Mouse (Mus musculus) MEL (cell line): ENCODE data around the gene Rhoj. TPM values are rescaled to one million over a fixed set of nuclear protein-coding genes. Genes with fewer than 3 reads are reported as not detected.
A peak's percentile ranks its signal among the peaks of the same experiment; 100 is the strongest.

Source experiments
- DNase-seq: peaks from one replicate; pipeline ENCODE4 v3.0.0; 2011; ENCODE audit warnings: low read depth, low spot score
- H3K27ac ChIP-seq: 2 replicates; pipeline ENCODE4 v1.5.1; 2012; ENCODE audit warnings: low read depth, mild to moderate bottlenecking, control low read depth, low read length, moderate library complexity; ENCODE audit not compliant: control insufficient read depth
- H3K27me3 ChIP-seq, 2 experiments: fragments of 150-350 bp in 1 of 2; sonication (generic) in 1 of 2; 2 replicates each; pipeline ENCODE4 v1.6.1; 2012; ENCODE audit warnings: low read length in 2 of 2, mild to moderate bottlenecking in 2 of 2, improper control_type of control experiment in 1 of 2, moderate library complexity in 1 of 2; ENCODE audit not compliant: insufficient read depth in 2 of 2, control insufficient read depth in 1 of 2
- H3K36me3 ChIP-seq, 2 experiments: 2 replicates each; pipeline ENCODE4 v1.6.1; 2012 to 2014; ENCODE audit warnings: low read length in 2 of 2, improper control_type of control experiment in 1 of 2, inconsistent platforms in 1 of 2, mild to moderate bottlenecking in 1 of 2; ENCODE audit not compliant: insufficient read depth in 2 of 2, control insufficient read depth in 1 of 2
- H3K4me1 ChIP-seq, 2 experiments: fragments of 150-350 bp in 1 of 2; sonication (generic) in 1 of 2; 2 replicates each; pipeline ENCODE4 v1.6.1; 2012; ENCODE audit warnings: low read length in 2 of 2, improper control_type of control experiment in 1 of 2, mild to moderate bottlenecking in 1 of 2; ENCODE audit not compliant: insufficient read depth in 2 of 2, control insufficient read depth in 1 of 2
- H3K4me3 ChIP-seq, 2 experiments: fragments of 150-350 bp in 1 of 2; sonication (generic) in 1 of 2; 2 replicates each; pipeline ENCODE4 v1.5.1; 2012; ENCODE audit warnings: low read depth in 2 of 2, low read length in 2 of 2, mild to moderate bottlenecking in 2 of 2, moderate library complexity in 2 of 2, control low read depth in 1 of 2, improper control_type of control experiment in 1 of 2; ENCODE audit not compliant: control insufficient read depth in 1 of 2, insufficient read depth in 1 of 2
- H3K79me2 ChIP-seq: 2 replicates; pipeline ENCODE4 v1.6.1; 2012; ENCODE audit warnings: mild to moderate bottlenecking, low read length, moderate library complexity; ENCODE audit not compliant: control insufficient read depth, poor library complexity, insufficient read depth
- H3K9ac ChIP-seq: 2 replicates; pipeline ENCODE4 v1.6.1; 2012; ENCODE audit warnings: low read depth, mild to moderate bottlenecking, control low read depth, low read length, moderate library complexity; ENCODE audit not compliant: control insufficient read depth, poor library complexity, severe bottlenecking
- H3K9me3 ChIP-seq: fragments of 150-350 bp; sonication (generic); replicated peaks from 2 replicates; pipeline ENCODE4 v1.6.1; 2012; ENCODE audit warnings: mild to moderate bottlenecking, low read length, improper control_type of control experiment, moderate library complexity; ENCODE audit not compliant: insufficient read depth
- BHLHE40 ChIP-seq: IDR thresholded peaks from 2 replicates; pipeline ENCODE4 v1.6.1; 2012; ENCODE audit warnings: low read depth, mild to moderate bottlenecking, inconsistent platforms, low read length, improper control_type of control experiment, borderline replicate concordance
- CHD1 ChIP-seq: IDR thresholded peaks from 2 replicates; pipeline ENCODE4 v1.6.1; 2012; ENCODE audit warnings: low read depth, mild to moderate bottlenecking, inconsistent platforms, low read length, improper control_type of control experiment
- CTCF ChIP-seq, 3 experiments: IDR thresholded peaks in 2 of 3; conservative IDR thresholded peaks in 1 of 3; 2 replicates each; pipeline ENCODE4 v1.5.1; 2011 to 2012; ENCODE audit warnings: low read length in 3 of 3, low read depth in 2 of 3, mild to moderate bottlenecking in 2 of 3, improper control_type of control experiment in 1 of 3, inconsistent platforms in 1 of 3, mixed read lengths in 1 of 3, moderate library complexity in 1 of 3; ENCODE audit not compliant: control insufficient read depth in 1 of 3, insufficient read depth in 1 of 3, poor library complexity in 1 of 3, severe bottlenecking in 1 of 3
- ELF1 ChIP-seq: IDR thresholded peaks from 2 replicates; pipeline ENCODE4 v1.6.1; 2014; ENCODE audit warnings: low read depth, mild to moderate bottlenecking, inconsistent platforms, low read length, improper control_type of control experiment, moderate library complexity
- GABPA ChIP-seq: IDR thresholded peaks from 2 replicates; pipeline ENCODE4 v1.6.1; 2012; ENCODE audit warnings: low read depth, mild to moderate bottlenecking, inconsistent platforms, low read length, improper control_type of control experiment, moderate library complexity
- GATA1 ChIP-seq: IDR thresholded peaks from 2 replicates; pipeline ENCODE4 v1.6.1; 2011; ENCODE audit warnings: low read depth, low read length, improper control_type of control experiment
- HCFC1 ChIP-seq: IDR thresholded peaks from 2 replicates; pipeline ENCODE4 v1.6.1; 2012; ENCODE audit warnings: low read depth, mild to moderate bottlenecking, inconsistent platforms, low read length, improper control_type of control experiment, moderate library complexity
- JUND ChIP-seq: IDR thresholded peaks from 2 replicates; pipeline ENCODE4 v1.6.1; 2011; ENCODE audit warnings: low read depth, mild to moderate bottlenecking, improper control_type of control experiment, low read length
- KAT2A ChIP-seq: conservative IDR thresholded peaks from 2 replicates; pipeline ENCODE4 v1.6.1; 2012; ENCODE audit warnings: low read depth, low read length, improper control_type of control experiment, inconsistent platforms
- MAFK ChIP-seq: IDR thresholded peaks from 2 replicates; pipeline ENCODE4 v1.6.1; 2011; ENCODE audit warnings: low read depth, mild to moderate bottlenecking, low read length, improper control_type of control experiment, borderline replicate concordance
- MAX ChIP-seq: IDR thresholded peaks from 2 replicates; pipeline ENCODE4 v1.6.1; 2011; ENCODE audit warnings: low read length, improper control_type of control experiment
- MEF2A ChIP-seq: IDR thresholded peaks from 2 replicates; pipeline ENCODE4 v1.6.1; 2014; ENCODE audit warnings: low read depth, mild to moderate bottlenecking, inconsistent platforms, low read length, improper control_type of control experiment; ENCODE audit not compliant: poor library complexity, insufficient replicate concordance, severe bottlenecking; ENCODE audit errors: extremely low read depth
- MYB ChIP-seq: IDR thresholded peaks from 2 replicates; pipeline ENCODE4 v1.6.1; 2011; ENCODE audit warnings: mild to moderate bottlenecking, low read depth, low read length, improper control_type of control experiment
- MYC ChIP-seq: IDR thresholded peaks from 2 replicates; pipeline ENCODE4 v1.6.1; 2011; ENCODE audit warnings: low read depth, mild to moderate bottlenecking, low read length, improper control_type of control experiment, moderate library complexity
- NRF1 ChIP-seq: IDR thresholded peaks from 2 replicates; pipeline ENCODE4 v1.6.1; 2014; ENCODE audit warnings: low read depth, mild to moderate bottlenecking, inconsistent platforms, low read length, improper control_type of control experiment, moderate library complexity; ENCODE audit not compliant: poor library complexity, insufficient read depth, severe bottlenecking
- POLR2AphosphoS2 ChIP-seq: IDR thresholded peaks from 2 replicates; pipeline ENCODE4 v1.6.1; 2011; ENCODE audit warnings: low read length, improper control_type of control experiment
- POLR2AphosphoS5 ChIP-seq: IDR thresholded peaks from 2 replicates; pipeline ENCODE4 v1.6.1; 2012; ENCODE audit warnings: low read depth, borderline replicate concordance, mild to moderate bottlenecking, inconsistent platforms, low read length, moderate library complexity, mixed read lengths
- RAD21 ChIP-seq: IDR thresholded peaks from 2 replicates; pipeline ENCODE4 v1.6.1; 2011; ENCODE audit warnings: mild to moderate bottlenecking, low read depth, low read length, improper control_type of control experiment
- SIN3A ChIP-seq: IDR thresholded peaks from 2 replicates; pipeline ENCODE4 v1.6.1; 2012; ENCODE audit warnings: low read length, improper control_type of control experiment, inconsistent platforms
- SMC3 ChIP-seq: IDR thresholded peaks from 2 replicates; pipeline ENCODE4 v1.6.1; 2011; ENCODE audit warnings: low read depth, low read length, improper control_type of control experiment
- TAL1 ChIP-seq: IDR thresholded peaks from 2 replicates; pipeline ENCODE4 v1.6.1; 2012; ENCODE audit warnings: mild to moderate bottlenecking, inconsistent platforms, low read length, moderate library complexity, mixed read lengths
- TBP ChIP-seq: IDR thresholded peaks from 2 replicates; pipeline ENCODE4 v1.8.0; 2011; ENCODE audit warnings: low read depth, low read length, improper control_type of control experiment
- TCF12 ChIP-seq: IDR thresholded peaks from 2 replicates; pipeline ENCODE4 v1.6.1; 2014; ENCODE audit warnings: low read depth, mild to moderate bottlenecking, inconsistent platforms, low read length, improper control_type of control experiment, moderate library complexity
- UBTF ChIP-seq: IDR thresholded peaks from 2 replicates; pipeline ENCODE4 v1.6.1; 2012; ENCODE audit warnings: low read depth, mild to moderate bottlenecking, inconsistent platforms, low read length, improper control_type of control experiment, moderate library complexity, borderline replicate concordance; ENCODE audit not compliant: insufficient read depth
- USF1 ChIP-seq: IDR thresholded peaks from 2 replicates; pipeline ENCODE4 v1.6.1; 2014; ENCODE audit warnings: low read depth, mild to moderate bottlenecking, inconsistent platforms, low read length, improper control_type of control experiment, moderate library complexity
- USF2 ChIP-seq, 2 experiments: IDR thresholded peaks; 2 replicates each; pipeline ENCODE4 v1.6.1; 2011 to 2012; ENCODE audit warnings: improper control_type of control experiment in 2 of 2, low read length in 2 of 2, borderline replicate concordance in 1 of 2, inconsistent platforms in 1 of 2, low read depth in 1 of 2, mild to moderate bottlenecking in 1 of 2; ENCODE audit not compliant: insufficient read depth in 1 of 2
- ZC3H11A ChIP-seq: IDR thresholded peaks from 2 replicates; pipeline ENCODE4 v1.6.1; 2012; ENCODE audit warnings: low read depth, mild to moderate bottlenecking, inconsistent platforms, low read length, improper control_type of control experiment
- ZKSCAN1 ChIP-seq: IDR thresholded peaks from 2 replicates; pipeline ENCODE4 v1.6.1; 2012; ENCODE audit warnings: low read depth, mild to moderate bottlenecking, inconsistent platforms, low read length, improper control_type of control experiment, moderate library complexity
- ZMIZ1 ChIP-seq: IDR thresholded peaks from 2 replicates; pipeline ENCODE4 v1.6.1; 2012; ENCODE audit warnings: low read depth, mild to moderate bottlenecking, inconsistent platforms, low read length, improper control_type of control experiment, moderate library complexity
- ZNF384 ChIP-seq: IDR thresholded peaks from 2 replicates; pipeline ENCODE4 v1.6.1; 2012; ENCODE audit warnings: low read depth, mild to moderate bottlenecking, inconsistent platforms, low read length, improper control_type of control experiment
- polyA plus RNA-seq, 2 experiments: library from polyadenylated mRNA; stranded (reverse) in 1 of 2; unstranded in 1 of 2; fragments of >175 nt in 1 of 2; fragments of >200 nt in 1 of 2; gene quantifications; 2 replicates each; pipeline versions ENCODE4 v1.2.1 to v1.2.4; 2012; ENCODE audit warnings: low replicate concordance in 2 of 2, low read depth in 1 of 2; ENCODE audit not compliant: insufficient read length in 2 of 2, insufficient read depth in 1 of 2, missing spikeins in 1 of 2
- total RNA-seq: library from RNA; depleted of rRNA; stranded (reverse); fragments of 300-350 nt; gene quantifications from 2 replicates; pipeline ENCODE4 v1.2.3, GENCODE M21; 2012

The Rhoj gene
- total and polyA plus RNA-seq, 3 experiments, result not detected

GRCm38 (mm10) chr12:75315851-75316250 lies 7.7 kb downstream of the Rhoj start:
- TF ChIP-seq KAT2A, result no peak
- no peak for TF ChIP-seq UBTF
- TF ChIP-seq USF2 (IDR thresholded peaks at IDR 0.05; ENCODE audit: borderline replicate concordance in 1 of 2, insufficient read depth in 1 of 2, low read depth in 1 of 2, low read length in 2 of 2), result no peak
- TF ChIP-seq ZNF384, result no peak
- no peak for TF ChIP-seq TCF12
- TF ChIP-seq NRF1, result no peak
- TF ChIP-seq GATA1, result no peak
- no peak for TF ChIP-seq BHLHE40
- no peak for TF ChIP-seq CTCF (IDR thresholded peaks at IDR 0.05 in 2 of 3, conservative IDR thresholded peaks at IDR 0.05 in 1 of 3; ENCODE audit: control insufficient read depth in 1 of 3, insufficient read depth in 1 of 3, low read depth in 2 of 3, low read length in 3 of 3, poor library complexity in 1 of 3, severe bottlenecking in 1 of 3)
- no peak for TF ChIP-seq ZC3H11A
- no peak for TF ChIP-seq ZMIZ1
- no peak for TF ChIP-seq POLR2AphosphoS2
- TF ChIP-seq TAL1, result no peak
- TF ChIP-seq JUND, result no peak
- TF ChIP-seq POLR2AphosphoS5, result no peak
- no peak for TF ChIP-seq ELF1
- Histone ChIP-seq H3K4me1 (peaks cover 5 to 7% of the 10 kb centered on the region in 2 experiments; a peak in 3 of 4 replicates), H3K79me2 (no peaks in the 10 kb centered on the region), H3K9ac (no peak overlapping the region), H3K27ac (no peak overlapping the region), H3K4me3 (no peak overlapping the region), H3K9me3 (no peaks in the 10 kb centered on the region), H3K36me3 (peaks cover 0 to 5% of the 10 kb centered on the region in 2 experiments; a peak in 2 of 4 replicates), H3K27me3 (no peaks in the 10 kb centered on the region)
- no peak for DNase-seq

DNA sequence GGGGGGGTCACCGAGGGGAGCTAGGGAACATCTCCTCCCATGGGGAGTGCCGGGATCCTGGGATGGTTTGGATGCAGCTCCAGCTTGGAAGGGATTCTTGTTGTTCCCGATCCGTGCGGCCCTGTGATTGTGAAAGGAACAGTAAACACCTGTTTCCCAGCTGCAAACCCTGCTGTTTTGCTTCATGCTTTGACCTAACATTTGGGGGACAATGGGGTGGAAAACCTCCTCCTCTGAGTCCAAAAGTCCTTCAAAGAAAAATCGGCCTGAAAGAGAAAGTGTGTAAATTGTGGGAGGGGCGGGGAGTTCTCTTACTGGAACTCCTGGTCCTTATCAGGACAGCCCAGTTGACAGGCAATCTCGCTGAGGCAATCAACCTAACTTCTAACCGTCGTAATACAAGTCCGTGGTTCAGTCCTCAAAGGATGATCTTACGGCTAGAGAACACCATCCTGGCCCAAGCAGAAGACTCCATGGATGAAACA lies 12.4 kb downstream of the Rhoj start:
- Histone ChIP-seq H3K9ac (peak overlapping the region; percentile 35), H3K4me3 (peak overlapping the region; percentile 53 to 73)
- TF ChIP-seq BHLHE40, result no peak
- 0 out of 2 replicates have a peak, but pooled peaks have one; percentile 18 for TF ChIP-seq MAX
- TF ChIP-seq SIN3A, result peak; percentile 34
- no peak for TF ChIP-seq USF1
- no peak for TF ChIP-seq ZMIZ1
- TF ChIP-seq POLR2AphosphoS2, result no peak
- TF ChIP-seq POLR2AphosphoS5, result no peak
- TF ChIP-seq HCFC1, result no peak
- no peak for TF ChIP-seq UBTF
- peak; percentile 84 for TF ChIP-seq MYB
- TF ChIP-seq TBP, result no peak
- no peak for TF ChIP-seq RAD21
- TF ChIP-seq ZC3H11A, result no peak
- TF ChIP-seq GABPA, result no peak
- no peak for TF ChIP-seq ZNF384
- no peak for TF ChIP-seq CHD1
- no peak for TF ChIP-seq ZKSCAN1
- TF ChIP-seq MYC, result no peak
- TF ChIP-seq MEF2A, result no peak
- no peak for TF ChIP-seq SMC3
- no peak for TF ChIP-seq MAFK

More for the DNA sequence above, 12.4 kb downstream of the Rhoj start:
- Histone ChIP-seq H3K9me3 (no peaks in the 10 kb centered on the region), H3K27me3 (no peaks in the 10 kb centered on the region), H3K79me2 (no peaks in the 10 kb centered on the region), H3K4me1 (peaks cover 12 to 18% of the 10 kb centered on the region in 2 experiments), H3K27ac (peak overlapping the region; percentile 30), H3K36me3 (peaks cover 0 to 12% of the 10 kb centered on the region in 2 experiments; a peak in 2 of 4 replicates)
- DNase-seq, result peak; percentile 72
